ENCODE assay signal across 8 mouse cellular contexts in genomic region chr12:86941734-86942486, GRCm38 (mm10). TPM values are rescaled to one million over a fixed set of nuclear protein-coding genes. Genes with fewer than 3 reads are reported as not detected.
DNase-seq lines count a peak whose midpoint lies in the region; ATAC-seq and TF ChIP-seq lines count a peak whose summit lies in the region.

No protein-coding gene starts in this region.

- DNase-seq in lung, embryonic 14.5 days, result peak; percentile 53
- DNase-seq in lung, postnatal 10 days, result no peak
- peak; percentile 36 for DNase-seq in embryonic facial prominence, embryonic 10.5 days (ENCODE audit: low spot score)
- DNase-seq in induced T-regulatory cell, adult 2 months (ENCODE audit: low read depth), result peak; percentile 61
- DNase-seq in right cerebral cortex, postnatal 25 days, result peak; percentile 44
- no peak for DNase-seq in c-Kit-positive CD71-positive TER-119-positive erythroid progenitor cells, embryonic 14.5 days (ENCODE audit: low spot score)
- no peak for DNase-seq in thymus, postnatal 4 days
- DNase-seq in adrenal gland, postnatal 4 days (ENCODE audit: low spot score in 2 of 2), result no peak

- H3K27ac ChIP-seq in lung, embryonic 14.5 days (ENCODE audit: low read depth), result no peak overlapping the region
- 0 out of 2 replicates have a peak overlapping the region, but pooled peaks have one; percentile 8 for H3K27ac ChIP-seq in embryonic facial prominence, embryonic 10.5 days (replicated peaks)

- no peak for TF ChIP-seq CTCF in lung, embryonic 14.5 days (IDR thresholded peaks at IDR 0.05; ENCODE audit: low read depth)

- 49% methylated on average over 5 of the region's 5 CpGs for WGBS in lung, embryonic 14.5 days
- 56% methylated on average over 5 of the region's 5 CpGs for whole genome bisulfite sequencing in embryonic facial prominence, embryonic 10.5 days

- no peaks in the 10 kb centered on the region for H3K36me3 ChIP-seq in lung, embryonic 14.5 days (ENCODE audit: insufficient read depth)
- no peaks in the 10 kb centered on the region for H3K36me3 ChIP-seq in embryonic facial prominence, embryonic 10.5 days (replicated peaks)

- no peak overlapping the region for H3K4me2 ChIP-seq in lung, embryonic 14.5 days

- no peaks in the 10 kb centered on the region for H3K9me3 ChIP-seq in lung, embryonic 14.5 days (ENCODE audit: low read depth, low read length)
- H3K9me3 ChIP-seq in embryonic facial prominence, embryonic 10.5 days, result no peaks in the 10 kb centered on the region

- no peak overlapping the region for H3K4me3 ChIP-seq in lung, embryonic 14.5 days (ENCODE audit: low read depth, low read length)
- H3K4me3 ChIP-seq in embryonic facial prominence, embryonic 10.5 days, result no peak overlapping the region

- H3K9ac ChIP-seq in lung, embryonic 14.5 days, result no peak overlapping the region

- ATAC-seq in lung, embryonic 14.5 days (ENCODE audit: insufficient read depth), result no peak

- peaks cover 6% of the 10 kb centered on the region; the same call in 1 of the 2 replicates for H3K4me1 ChIP-seq in lung, embryonic 14.5 days (ENCODE audit: insufficient read depth)
- H3K4me1 ChIP-seq in embryonic facial prominence, embryonic 10.5 days, result peaks cover 35% of the 10 kb centered on the region

- no peaks in the 10 kb centered on the region for H3K27me3 ChIP-seq in lung, embryonic 14.5 days (ENCODE audit: insufficient read depth, low read length)
- no peaks in the 10 kb centered on the region for H3K27me3 ChIP-seq in embryonic facial prominence, embryonic 10.5 days (replicated peaks; ENCODE audit: low read depth, poor library complexity, severe bottlenecking)

RNA-seq across cellular contexts. Expression of gene Cipc, which starts 4.9 kb away (rescaled TPM):
- 22.4 and 24.3 TPM in 2 replicates for polyA plus RNA-seq in lung, embryonic 14.5 days (2014; fragmentation: Nextera tagmentation; extraction: Ambion mirVana)
- 35.1 and 37.1 TPM in 2 replicates for polyA plus RNA-seq in embryonic facial prominence, embryonic 10.5 days (2016; fragmentation: Nextera tagmentation; extraction: Ambion mirVana)
- 10 to 100 TPM; 21.7 to 23.5 TPM for total RNA-seq in adrenal gland, postnatal 4 days (2021)

RNA-seq across cellular contexts. Expression of gene Zdhhc22, which starts 48.3 kb away (rescaled TPM):
- polyA plus RNA-seq in lung, embryonic 14.5 days (2014; fragmentation: Nextera tagmentation; extraction: Ambion mirVana), result 0.05 TPM in 1 of 2 replicates, not detected in the other
- 0.05 and 0.06 TPM in 2 replicates for polyA plus RNA-seq in embryonic facial prominence, embryonic 10.5 days (2016; fragmentation: Nextera tagmentation; extraction: Ambion mirVana)
- 1 to 10 TPM; 1.1 to 1.7 TPM for total RNA-seq in adrenal gland, postnatal 4 days (2021)

RNA-seq across cellular contexts. Expression of gene Irf2bpl, which starts 57.3 kb away (rescaled TPM):
- polyA plus RNA-seq in lung, embryonic 14.5 days (2014; fragmentation: Nextera tagmentation; extraction: Ambion mirVana), result 44.6 and 44.8 TPM in 2 replicates
- polyA plus RNA-seq in embryonic facial prominence, embryonic 10.5 days (2016; fragmentation: Nextera tagmentation; extraction: Ambion mirVana), result 13.5 and 17.3 TPM in 2 replicates
- total RNA-seq in adrenal gland, postnatal 4 days (2021), result 10 to 100 TPM; 78.0 to 81.7 TPM

Comparison
In these comparisons a context has a peak if more than half of its experiments do, and no peak if none do; other contexts are left out.
1. DNase-seq: peak in lung, embryonic 14.5 days (single experiment), embryonic facial prominence, embryonic 10.5 days (single experiment), induced T-regulatory cell, adult 2 months (single experiment) and right cerebral cortex, postnatal 25 days (single experiment); none in lung, postnatal 10 days (single experiment), c-Kit-positive CD71-positive TER-119-positive erythroid progenitor cells, embryonic 14.5 days (single experiment), thymus, postnatal 4 days (single experiment) and adrenal gland, postnatal 4 days (0 of 2).